In genomic region chr16:17816528-17816927, GRCm38 (mm10) we compare ENCODE assay signal across 18 mouse cellular contexts. TPM values are rescaled to one million over a fixed set of nuclear protein-coding genes. Genes with fewer than 3 reads are reported as not detected.
DNase-seq lines count a peak whose midpoint lies in the region; ATAC-seq and TF ChIP-seq lines count a peak whose summit lies in the region.
"Had no signal": no experiment of that assay in that cellular context is flagged by ENCODE, and none has a peak within 500 bp of the region (broad histone marks: within the 10 kb centered on the region; RNA-seq: fewer than 3 reads in every experiment).

No protein-coding gene starts in this region.

- TF ChIP-seq CTCF in cerebellum, adult 2 months (IDR thresholded peaks at IDR 0.05; ENCODE audit: borderline replicate concordance, insufficient read depth, low read depth, low read length): no peak

- no peaks in the 10 kb centered on the region for H3K9me3 ChIP-seq in liver, embryonic 11.5 days (ENCODE audit: control insufficient read depth, low read length)
- H3K9me3 ChIP-seq in limb, embryonic 10.5 days (replicated peaks): no peaks in the 10 kb centered on the region
- H3K9me3 ChIP-seq in neural tube, embryonic 13.5 days: no peaks in the 10 kb centered on the region

- H3K27ac ChIP-seq in cerebellum, adult 2 months (ENCODE audit: insufficient read depth, low read length): no peak overlapping the region
- no peak overlapping the region for H3K27ac ChIP-seq in liver, embryonic 11.5 days (ENCODE audit: low read depth, low read length)
- peak overlapping the region; percentile 89; the same call in 1 of the 2 replicates for H3K27ac ChIP-seq in limb, embryonic 10.5 days
- no peak overlapping the region for H3K27ac ChIP-seq in neural tube, embryonic 13.5 days (replicated peaks)

- peaks cover 6% of the 10 kb centered on the region; the same call in 1 of the 2 replicates for H3K4me1 ChIP-seq in cerebellum, adult 2 months (ENCODE audit: control insufficient read depth, insufficient read depth, low read length)
- H3K4me1 ChIP-seq in liver, embryonic 11.5 days (replicated peaks; ENCODE audit: control insufficient read depth, insufficient read depth, low read length): peaks cover 11% of the 10 kb centered on the region
- H3K4me1 ChIP-seq in limb, embryonic 10.5 days: peaks cover 16% of the 10 kb centered on the region
- H3K4me1 ChIP-seq in neural tube, embryonic 13.5 days (replicated peaks): peaks cover 16% of the 10 kb centered on the region

- no peak overlapping the region for H3K9ac ChIP-seq in liver, embryonic 11.5 days (ENCODE audit: low read depth, low read length)
- peak overlapping the region; percentile 76 for H3K9ac ChIP-seq in neural tube, embryonic 13.5 days

- H3K4me2 ChIP-seq in liver, embryonic 11.5 days: peak overlapping the region; percentile 84; the same call in 1 of the 2 replicates
- no peak overlapping the region for H3K4me2 ChIP-seq in neural tube, embryonic 13.5 days

- H3K4me3 ChIP-seq in cerebellum, adult 2 months (replicated peaks; ENCODE audit: insufficient read depth, low read depth, low read length): no peak overlapping the region
- no peak overlapping the region for H3K4me3 ChIP-seq in liver, embryonic 11.5 days (ENCODE audit: low read depth, low read length)
- H3K4me3 ChIP-seq in limb, embryonic 10.5 days: 0 out of 2 replicates have a peak overlapping the region, but pooled peaks have one; percentile 60
- H3K4me3 ChIP-seq in neural tube, embryonic 13.5 days: no peak overlapping the region

- WGBS in cerebellum, adult 2 months: 83% methylated on average over 8 of the region's 8 CpGs
- WGBS in liver, embryonic 11.5 days: 83% methylated on average over 8 of the region's 8 CpGs
- WGBS in limb, embryonic 10.5 days: 80% methylated on average over 8 of the region's 8 CpGs
- 79% methylated on average over 8 of the region's 8 CpGs for WGBS in neural tube, embryonic 13.5 days

- H3K27me3 ChIP-seq in cerebellum, adult 2 months (ENCODE audit: control insufficient read depth, insufficient read depth, low read length): no peaks in the 10 kb centered on the region
- peaks cover 43% of the 10 kb centered on the region for H3K27me3 ChIP-seq in liver, embryonic 11.5 days (replicated peaks; ENCODE audit: control insufficient read depth, insufficient read depth, low read length)
- H3K27me3 ChIP-seq in limb, embryonic 10.5 days (ENCODE audit: low read depth, poor library complexity, severe bottlenecking): peaks cover 53% of the 10 kb centered on the region
- peaks cover 43% of the 10 kb centered on the region for H3K27me3 ChIP-seq in neural tube, embryonic 13.5 days

- no peak for ATAC-seq in liver, embryonic 11.5 days (replicated peaks; ENCODE audit: low FRiP score)
- ATAC-seq in neural tube, embryonic 13.5 days (ENCODE audit: low read depth): no peak
- ATAC-seq: activated CD4-positive, CD25-positive, alpha-beta regulatory T cell, adult 4 months had no signal

- no peak for TF ChIP-seq POLR2A in cerebellum, adult 2 months (IDR thresholded peaks at IDR 0.05; ENCODE audit: borderline replicate concordance, insufficient read depth, low read length)

- no peaks in the 10 kb centered on the region for H3K36me3 ChIP-seq in liver, embryonic 11.5 days (ENCODE audit: control insufficient read depth, insufficient read depth, low read length)
- H3K36me3 ChIP-seq in limb, embryonic 10.5 days: no peaks in the 10 kb centered on the region
- H3K36me3 ChIP-seq in neural tube, embryonic 13.5 days: no peaks in the 10 kb centered on the region

- peak; percentile 7 for DNase-seq in cerebellum, adult 11-12 months
- no peak for DNase-seq in cerebellum, adult 2 months
- no peak for DNase-seq in liver, embryonic 11.5 days (ENCODE audit: low spot score)
- DNase-seq in liver: no peak
- no peak for DNase-seq in limb, embryonic 10.5 days (ENCODE audit: low spot score)
- DNase-seq in frontal cortex, postnatal 25 days (ENCODE audit: low spot score in 2 of 2): no peak
- no peak for DNase-seq in urinary bladder, postnatal 10 days (ENCODE audit: low spot score)
- DNase-seq: gastrocnemius, postnatal 25 days; kidney, adult 8-10 months; lung, embryonic 14.5 days; thymus, postnatal 25 days had no signal

RNA-seq across cellular contexts. Expression of gene B830017H08Rik, which starts 16.4 kb away (rescaled TPM):
- 4.3 and 4.7 TPM in 2 replicates for polyA plus RNA-seq in cerebellum, adult 2 months (2012; rRNA removed)
- polyA plus RNA-seq in liver, embryonic 11.5 days (2014; fragmentation: Nextera tagmentation; extraction: Ambion mirVana): not detected in 2 replicates
- polyA plus RNA-seq in limb, embryonic 10.5 days (2016; fragmentation: Nextera tagmentation; extraction: Ambion mirVana): 0.55 and 0.61 TPM in 2 replicates
- polyA plus RNA-seq in neural tube, embryonic 13.5 days (2015; fragmentation: Nextera tagmentation; extraction: Ambion mirVana): 1.7 and 1.9 TPM in 2 replicates
- polyA plus RNA-seq: activated CD4-positive, CD25-positive, alpha-beta regulatory T cell, adult 4 months; heart, embryonic 14.5 days; large intestine, adult 2 months; liver, adult 2 months; spleen, adult 2 months; stomach, postnatal 0 days had no signal

RNA-seq across cellular contexts. Expression of gene Scarf2, which starts 19.4 kb away (rescaled TPM):
- polyA plus RNA-seq in cerebellum, adult 2 months (2012; rRNA removed): 2.1 and 2.5 TPM in 2 replicates
- 5.8 and 6.9 TPM in 2 replicates for polyA plus RNA-seq in liver, embryonic 11.5 days (2014; fragmentation: Nextera tagmentation; extraction: Ambion mirVana)
- 16.8 and 24.5 TPM in 2 replicates for polyA plus RNA-seq in limb, embryonic 10.5 days (2016; fragmentation: Nextera tagmentation; extraction: Ambion mirVana)
- 3.4 and 3.7 TPM in 2 replicates for polyA plus RNA-seq in neural tube, embryonic 13.5 days (2015; fragmentation: Nextera tagmentation; extraction: Ambion mirVana)
- polyA plus RNA-seq: activated CD4-positive, CD25-positive, alpha-beta regulatory T cell, adult 4 months had no signal

RNA-seq across cellular contexts. Expression of gene Car15, which starts 21.6 kb away (rescaled TPM):
- 48.4 and 58.9 TPM in 2 replicates for polyA plus RNA-seq in cerebellum, adult 2 months (2012; rRNA removed)
- polyA plus RNA-seq in liver, embryonic 11.5 days (2014; fragmentation: Nextera tagmentation; extraction: Ambion mirVana): 1.1 and 1.9 TPM in 2 replicates
- polyA plus RNA-seq in limb, embryonic 10.5 days (2016; fragmentation: Nextera tagmentation; extraction: Ambion mirVana): 2.5 and 3.4 TPM in 2 replicates
- polyA plus RNA-seq in neural tube, embryonic 13.5 days (2015; fragmentation: Nextera tagmentation; extraction: Ambion mirVana): 3.2 and 5.8 TPM in 2 replicates

RNA-seq across cellular contexts. Expression of gene Klhl22, which starts 57.1 kb away (rescaled TPM):
- 101 and 106 TPM in 2 replicates for polyA plus RNA-seq in cerebellum, adult 2 months (2012; rRNA removed)
- polyA plus RNA-seq in liver, embryonic 11.5 days (2014; fragmentation: Nextera tagmentation; extraction: Ambion mirVana): 47.5 and 49.3 TPM in 2 replicates
- 70.4 and 81.3 TPM in 2 replicates for polyA plus RNA-seq in limb, embryonic 10.5 days (2016; fragmentation: Nextera tagmentation; extraction: Ambion mirVana)
- polyA plus RNA-seq in neural tube, embryonic 13.5 days (2015; fragmentation: Nextera tagmentation; extraction: Ambion mirVana): 76.2 and 77.1 TPM in 2 replicates
